Mouse (Mus musculus) myocyte (in vitro differentiated cells): ENCODE data around the gene Dnajc1. TPM values are rescaled to one million over a fixed set of nuclear protein-coding genes. Genes with fewer than 3 reads are reported as not detected.

ENCODE experiments used
- H3K27me3 ChIP-seq: one replicate; pipeline ENCODE4 v1.6.1; 2011; ENCODE audit not compliant: control insufficient read depth, insufficient read depth, insufficient read length
- H3K36me3 ChIP-seq: one replicate; pipeline ENCODE4 v1.6.1; 2011; ENCODE audit not compliant: control insufficient read depth, insufficient read depth
- H3K4me2 ChIP-seq: one replicate; pipeline ENCODE4 v1.6.1; 2011; ENCODE audit warnings: low read depth, control low read depth
- H3K4me3 ChIP-seq: one replicate; pipeline ENCODE4 v1.5.1; 2011; ENCODE audit warnings: mild to moderate bottlenecking, control low read depth, moderate library complexity
- H3K79me2 ChIP-seq: one replicate; pipeline ENCODE4 v1.6.1; 2011; ENCODE audit not compliant: control insufficient read depth, insufficient read depth
- H3ac ChIP-seq: one replicate; pipeline ENCODE4 v1.6.1; 2011; ENCODE audit not compliant: control insufficient read depth, insufficient read length
- CEBPB ChIP-seq: IDR thresholded peaks from 2 replicates; pipeline ENCODE4 v1.6.1; 2011; ENCODE audit warnings: mild to moderate bottlenecking, moderate library complexity; ENCODE audit not compliant: poor library complexity, insufficient read depth, severe bottlenecking
- E2F4 ChIP-seq: IDR thresholded peaks from one replicate; pipeline ENCODE4 v1.6.1; 2011; ENCODE audit warnings: mild to moderate bottlenecking, control low read depth, moderate library complexity; ENCODE audit not compliant: insufficient read depth
- MAX ChIP-seq: IDR thresholded peaks from one replicate; pipeline ENCODE4 v1.6.1; 2011; ENCODE audit warnings: low read depth, mild to moderate bottlenecking, control low read depth
- MYOD1 ChIP-seq, 3 experiments: IDR thresholded peaks; one replicate each; pipeline ENCODE4 v1.6.1; 2011; ENCODE audit warnings: control low read depth in 2 of 3, low read depth in 2 of 3, mild to moderate bottlenecking in 2 of 3, moderate library complexity in 1 of 3; ENCODE audit not compliant: insufficient read length in 2 of 3, control insufficient read depth in 1 of 3
- MYOG ChIP-seq, 3 experiments: IDR thresholded peaks; one replicate each; pipeline ENCODE4 v1.6.1; 2011; ENCODE audit warnings: control low read depth in 2 of 3, low read depth in 2 of 3, mild to moderate bottlenecking in 2 of 3; ENCODE audit not compliant: insufficient read length in 2 of 3, control insufficient read depth in 1 of 3, insufficient read depth in 1 of 3
- POLR2A ChIP-seq: IDR thresholded peaks from one replicate; pipeline ENCODE4 v1.6.1; 2011; ENCODE audit warnings: low read depth, mild to moderate bottlenecking, control low read depth, moderate library complexity; ENCODE audit not compliant: insufficient read length
- POLR2AphosphoS2 ChIP-seq: IDR thresholded peaks from one replicate; pipeline ENCODE4 v1.6.1; 2011; ENCODE audit warnings: low read depth, control low read depth; ENCODE audit not compliant: insufficient read length
- REST ChIP-seq: IDR thresholded peaks from one replicate; pipeline ENCODE4 v1.6.1; 2011; ENCODE audit warnings: mild to moderate bottlenecking, control low read depth, moderate library complexity; ENCODE audit not compliant: insufficient read depth, insufficient read length
- SRF ChIP-seq: IDR thresholded peaks from one replicate; pipeline ENCODE4 v1.6.1; 2011; ENCODE audit warnings: low read depth; ENCODE audit not compliant: control insufficient read depth, insufficient read length
- TCF12 ChIP-seq: IDR thresholded peaks from one replicate; pipeline ENCODE4 v1.6.1; 2011; ENCODE audit warnings: mild to moderate bottlenecking, control low read depth; ENCODE audit not compliant: poor library complexity, insufficient read depth, severe bottlenecking
- TCF3 ChIP-seq: IDR thresholded peaks from one replicate; pipeline ENCODE4 v1.6.1; 2011; ENCODE audit warnings: low read depth, control low read depth; ENCODE audit not compliant: insufficient read length
- USF1 ChIP-seq: IDR thresholded peaks from one replicate; pipeline ENCODE4 v1.6.1; 2011; ENCODE audit warnings: low read depth, mild to moderate bottlenecking, control low read depth, moderate library complexity
- polyA plus RNA-seq: library from polyadenylated mRNA; unstranded; fragments of >200 nt; fragmentation: generic; extraction: Trizol; gene quantifications from one replicate; pipeline ENCODE4 v1.2.1, GENCODE M21; 2012; ENCODE audit warnings: missing spikeins

Dnajc1 gene
- polyA plus RNA-seq, 1 experiment = 9.3 TPM

DNA sequence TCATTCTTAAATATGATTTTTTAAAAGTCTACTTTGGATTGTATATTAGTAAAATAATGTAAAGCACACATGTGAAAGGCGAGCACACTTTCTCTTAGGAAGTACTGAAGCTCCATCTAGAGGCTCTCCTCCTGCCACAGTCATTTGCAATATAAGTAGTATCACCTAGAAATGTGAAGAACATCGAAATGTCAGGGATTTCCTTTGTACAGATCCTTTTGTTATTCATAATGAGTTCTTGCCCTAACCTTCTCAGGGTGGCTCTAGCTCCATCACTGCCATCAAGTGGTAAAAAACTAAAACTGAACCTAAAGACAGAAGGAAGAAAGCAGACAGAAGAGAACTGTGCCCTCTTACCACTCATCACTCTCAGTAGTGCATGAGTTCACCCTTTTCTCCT lies 49.2 kb downstream of the Dnajc1 start:
- Histone ChIP-seq H3K36me3 (no peaks in the 10 kb centered on the region), H3K79me2 (no peaks in the 10 kb centered on the region), H3K27me3 (no peaks in the 10 kb centered on the region), H3K4me2 (no peak overlapping the region), H3ac (no peak overlapping the region), H3K4me3 (no peak overlapping the region)
- TF ChIP-seq MAX (no peak), CEBPB (no peak)

DNA sequence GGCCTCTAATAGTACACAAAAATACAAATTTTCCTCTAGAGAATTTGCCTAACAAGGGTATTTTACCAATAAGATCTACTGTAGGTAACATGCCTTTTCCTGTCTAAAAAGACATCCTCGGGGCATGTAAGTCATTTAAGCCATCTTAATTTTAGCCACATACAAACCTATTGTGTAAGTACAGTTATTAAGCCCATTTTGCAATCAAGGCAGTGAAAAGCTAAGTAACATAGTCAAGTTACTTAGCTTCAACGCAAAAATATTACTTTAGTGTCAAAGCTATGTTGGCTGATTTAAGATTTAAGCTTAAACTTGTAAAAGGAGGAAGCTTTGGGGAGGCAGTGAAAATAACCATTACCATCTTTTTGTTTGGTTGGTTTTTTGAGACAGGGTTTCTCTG lies 74.0 kb downstream of the Dnajc1 start:
- Histone ChIP-seq H3ac (no peak overlapping the region), H3K79me2 (no peaks in the 10 kb centered on the region), H3K36me3 (no peaks in the 10 kb centered on the region), H3K4me3 (no peak overlapping the region), H3K4me2 (no peak overlapping the region), H3K27me3 (no peaks in the 10 kb centered on the region)
- TF ChIP-seq TCF12 = no peak
- TF ChIP-seq REST = no peak
- TF ChIP-seq MYOD1 (IDR thresholded peaks at IDR 0.05; ENCODE audit: control insufficient read depth in 1 of 3, insufficient read length in 2 of 3, low read depth in 2 of 3) = no peak
- TF ChIP-seq SRF = no peak
- no peak for TF ChIP-seq POLR2AphosphoS2

DNA sequence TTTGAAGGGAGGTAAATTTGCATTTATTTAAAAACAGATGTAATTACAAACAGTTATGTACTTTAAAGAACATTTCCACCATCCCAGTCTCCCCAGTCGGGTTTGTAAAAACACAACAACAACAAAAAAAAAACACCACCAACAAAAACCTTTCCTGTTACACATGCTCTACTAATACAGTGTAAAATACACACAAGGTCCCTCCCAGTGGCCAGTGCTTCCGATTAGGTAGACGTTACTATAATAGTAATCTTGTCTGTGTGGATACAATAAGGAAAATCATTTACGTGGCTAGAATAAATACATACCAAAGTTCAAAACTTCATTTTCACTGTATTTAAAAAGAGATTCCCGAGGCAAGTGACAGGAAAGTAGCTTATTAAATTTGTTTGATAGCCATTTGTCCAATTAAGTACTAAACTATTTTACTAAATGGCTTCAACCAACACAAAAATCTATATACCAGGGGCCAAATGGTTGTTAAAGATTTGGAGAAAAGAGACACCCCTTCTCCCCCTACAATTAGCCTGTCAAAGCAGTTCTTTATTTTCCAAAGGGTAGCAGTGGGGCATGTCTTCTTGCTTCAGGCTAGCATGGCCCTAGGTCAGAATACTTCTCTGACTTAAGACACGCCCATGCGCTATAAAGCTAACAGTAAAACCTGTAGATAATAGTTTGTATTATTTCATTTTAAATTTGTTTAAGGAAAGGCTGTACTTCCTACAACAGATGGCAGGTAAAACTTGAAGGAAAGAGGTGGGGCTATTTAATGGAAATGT lies 74.9 kb downstream of the Dnajc1 start:
- TF ChIP-seq E2F4 = no peak
- no peak for TF ChIP-seq POLR2A
- TF ChIP-seq USF1 = no peak
- no peak for TF ChIP-seq SRF
- no peak for TF ChIP-seq MAX
- TF ChIP-seq TCF3 = no peak
- no peak for TF ChIP-seq CEBPB
- no peak for TF ChIP-seq MYOD1 (IDR thresholded peaks at IDR 0.05; ENCODE audit: control insufficient read depth in 1 of 3, insufficient read length in 2 of 3, low read depth in 2 of 3)
- no peak for TF ChIP-seq TCF12
- no peak for TF ChIP-seq REST
- TF ChIP-seq POLR2AphosphoS2 = no peak
- no peak for TF ChIP-seq MYOG (IDR thresholded peaks at IDR 0.05; ENCODE audit: control insufficient read depth in 1 of 3, insufficient read depth in 1 of 3, insufficient read length in 2 of 3, low read depth in 2 of 3)

DNA sequence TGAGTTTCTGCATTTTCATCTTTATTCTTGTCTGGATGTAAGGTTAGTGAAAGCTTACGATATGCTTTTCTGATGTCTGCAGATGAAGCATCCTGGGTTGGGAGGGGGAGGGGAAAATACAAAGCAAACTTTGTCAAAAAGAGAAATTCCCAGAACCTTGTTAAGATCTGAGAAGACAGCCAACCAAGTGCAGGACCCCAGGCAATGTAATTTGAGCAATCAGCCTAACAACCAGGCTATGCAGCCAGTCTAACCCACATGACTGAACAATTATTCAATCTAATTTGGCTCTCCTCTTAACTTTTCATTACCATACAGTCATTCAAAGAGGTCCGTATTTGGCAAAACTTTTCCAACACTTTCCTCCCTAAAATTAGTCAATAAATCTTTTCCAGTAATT lies 75.7 kb downstream of the Dnajc1 start:
- Histone ChIP-seq H3K4me3 (no peak overlapping the region), H3K27me3 (no peaks in the 10 kb centered on the region), H3K79me2 (no peaks in the 10 kb centered on the region), H3K36me3 (no peaks in the 10 kb centered on the region), H3ac (no peak overlapping the region), H3K4me2 (no peak overlapping the region)
- no peak for TF ChIP-seq E2F4
- no peak for TF ChIP-seq POLR2AphosphoS2
- TF ChIP-seq POLR2A = no peak
- no peak for TF ChIP-seq TCF3
- no peak for TF ChIP-seq USF1
- no peak for TF ChIP-seq MYOD1 (IDR thresholded peaks at IDR 0.05; ENCODE audit: control insufficient read depth in 1 of 3, insufficient read length in 2 of 3, low read depth in 2 of 3)
- no peak for TF ChIP-seq TCF12
- TF ChIP-seq MAX = no peak
- TF ChIP-seq MYOG (IDR thresholded peaks at IDR 0.05; ENCODE audit: control insufficient read depth in 1 of 3, insufficient read depth in 1 of 3, insufficient read length in 2 of 3, low read depth in 2 of 3) = no peak
- no peak for TF ChIP-seq SRF
- TF ChIP-seq CEBPB = no peak
- TF ChIP-seq REST = no peak

More for the DNA sequence above, 74.9 kb downstream of the Dnajc1 start:
- Histone ChIP-seq H3K4me2 (no peak overlapping the region), H3K79me2 (no peaks in the 10 kb centered on the region), H3K27me3 (no peaks in the 10 kb centered on the region), H3K4me3 (no peak overlapping the region), H3K36me3 (no peaks in the 10 kb centered on the region), H3ac (no peak overlapping the region)

DNA sequence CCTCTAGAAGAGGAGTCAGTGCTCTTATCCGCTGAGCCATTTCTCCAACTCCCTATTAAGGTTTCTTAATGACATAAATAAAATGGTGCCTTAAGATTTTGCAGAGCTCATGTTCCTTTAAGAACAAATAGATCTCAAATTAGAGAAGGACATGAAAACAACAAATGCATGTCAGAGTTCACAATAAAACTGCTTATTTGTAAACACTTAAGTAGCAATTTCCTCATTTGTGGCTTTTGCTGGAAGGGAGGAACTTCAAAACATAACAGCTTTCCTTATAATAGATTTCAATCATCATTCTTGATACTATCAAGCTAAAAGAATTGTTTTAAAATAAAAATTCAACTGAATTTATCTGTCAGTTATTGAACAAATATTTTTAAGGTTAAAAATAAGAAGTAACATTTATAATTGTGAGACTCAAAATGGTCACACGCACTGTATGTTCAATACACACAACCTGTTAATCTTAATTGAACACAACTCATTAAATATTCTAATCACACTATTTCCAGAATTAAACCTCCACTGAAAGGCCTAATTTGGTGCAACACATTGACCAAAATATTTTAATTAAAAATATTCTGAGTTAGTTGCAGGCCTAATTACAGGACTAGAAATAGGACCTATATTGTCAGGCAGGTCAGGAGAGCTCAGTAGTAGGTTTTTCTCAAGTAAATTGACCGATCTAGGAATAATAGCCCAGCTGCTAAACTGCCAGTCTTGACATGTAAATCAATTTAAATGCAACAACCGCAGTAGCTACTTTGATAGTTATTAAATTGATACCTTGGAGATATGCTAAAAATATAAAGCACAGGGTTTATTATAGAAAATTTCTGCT lies 82.1 kb downstream of the Dnajc1 start:
- no peak overlapping the region for H3ac ChIP-seq
- no peak for TF ChIP-seq MYOD1 (IDR thresholded peaks at IDR 0.05; ENCODE audit: control insufficient read depth in 1 of 3, insufficient read length in 2 of 3, low read depth in 2 of 3)
- TF ChIP-seq MYOG (IDR thresholded peaks at IDR 0.05; ENCODE audit: control insufficient read depth in 1 of 3, insufficient read depth in 1 of 3, insufficient read length in 2 of 3, low read depth in 2 of 3) = no peak
- no peak for TF ChIP-seq E2F4
- TF ChIP-seq TCF12 = no peak
- TF ChIP-seq SRF = no peak
- no peak for TF ChIP-seq REST
- no peak for TF ChIP-seq MAX
- no peak for TF ChIP-seq POLR2A
- no peak for TF ChIP-seq TCF3
- TF ChIP-seq POLR2AphosphoS2 = no peak
- no peak for TF ChIP-seq USF1
- no peak for TF ChIP-seq CEBPB
- H3K27me3 ChIP-seq = no peaks in the 10 kb centered on the region
- H3K36me3 ChIP-seq = peaks cover 6% of the 10 kb centered on the region
- H3K4me2 ChIP-seq = no peak overlapping the region
- H3K4me3 ChIP-seq = no peak overlapping the region
- H3K79me2 ChIP-seq = no peaks in the 10 kb centered on the region
